Mouse (Mus musculus) cortical plate, adult 2 months (tissue): ENCODE results near the gene Taar6.

ENCODE experiments used
- CTCF ChIP-seq: fragments of 200-500 bp; IDR thresholded peaks from 2 replicates; pipeline ENCODE4 v1.5.1; 2011; ENCODE audit warnings: mild to moderate bottlenecking, control low read depth, low read length; ENCODE audit not compliant: insufficient read depth; ENCODE audit errors: extremely low read depth
- POLR2A ChIP-seq: fragments of 200-500 bp; IDR thresholded peaks from 2 replicates; pipeline ENCODE4 v1.6.1; 2011; ENCODE audit warnings: mild to moderate bottlenecking, low read length, control low read depth; ENCODE audit not compliant: insufficient read depth; ENCODE audit errors: extremely low read depth

GRCm38 (mm10) chr10:23978901-23979705 lies 6.3 kb downstream of the Taar6 start:
- TF ChIP-seq CTCF (peak; percentile 70), POLR2A (no peak)
